Mouse (Mus musculus): ENCODE results near the gene Gmppb. TPM values are rescaled to one million over a fixed set of nuclear protein-coding genes. Genes with fewer than 3 reads are reported as not detected.
A peak's percentile ranks its signal among the peaks of the same experiment; 100 is the strongest.
"Not testable (repeated sequence)": the region's sequence is repeated elsewhere in the genome, so short reads cannot be mapped to it uniquely, and the experiment has no call there.

Gmppb gene
- polyA plus RNA-seq (2014; fragmentation: Nextera tagmentation; extraction: Ambion mirVana), result 24.0 and 24.5 TPM in 2 replicates

- H3K9ac ChIP-seq (ENCODE audit: low read depth, low read length), result peak within 1 kb of the TSS; percentile 79
- H3K4me2 ChIP-seq, result peak within 1 kb of the TSS; percentile 73
- ATAC-seq (replicated peaks; ENCODE audit: insufficient number of reproducible peaks, low FRiP score, low TSS enrichment), result peak; percentile 90
- H3K27ac ChIP-seq (ENCODE audit: low read depth, low read length), result peak within 1 kb of the TSS; percentile 60
- no peaks in the 10 kb centered on the region for H3K9me3 ChIP-seq (replicated peaks; ENCODE audit: control insufficient read depth, low read length)
- peak within 1 kb of the TSS; percentile 76 for H3K4me3 ChIP-seq (ENCODE audit: low read depth, low read length)
- peaks cover 34% of the 10 kb centered on the region for H3K4me1 ChIP-seq (ENCODE audit: control insufficient read depth, insufficient read depth, low read length)
- H3K36me3 ChIP-seq (ENCODE audit: control insufficient read depth, insufficient read depth, low read length), result peaks cover 28% of the 10 kb centered on the region
- no peaks in the 10 kb centered on the region for H3K27me3 ChIP-seq (ENCODE audit: control insufficient read depth, insufficient read depth, low read length)
- under 1% methylated on average over 39 of the region's 39 CpGs for WGBS (ENCODE audit: insufficient replicate concordance)
Observed at GRCm38 (mm10) chr9:108049016-108049455, at the start of gene Gmppb. Gene Gmppb (plus strand): TSS chr9:108049242.

GRCm38 (mm10) chr9:108001922-108002770 lies 46.9 kb upstream of the Gmppb start, which contains the start of gene Ip6k1:
Gene Ip6k1 (plus strand): TSS chr9:108002501.
- peak; percentile 97 for ATAC-seq (replicated peaks; ENCODE audit: insufficient number of reproducible peaks, low FRiP score, low TSS enrichment)
- peaks cover 21% of the 10 kb centered on the region for H3K4me1 ChIP-seq (ENCODE audit: control insufficient read depth, insufficient read depth, low read length)
- peak within 1 kb of the TSS; percentile 95 for H3K4me2 ChIP-seq
- under 1% methylated on average over 50 of the region's 51 CpGs for WGBS (ENCODE audit: insufficient replicate concordance)
- peak within 1 kb of the TSS; percentile 93 for H3K27ac ChIP-seq (ENCODE audit: low read depth, low read length)
- no peaks in the 10 kb centered on the region for H3K9me3 ChIP-seq (replicated peaks; ENCODE audit: control insufficient read depth, low read length)
- no peaks in the 10 kb centered on the region for H3K36me3 ChIP-seq (ENCODE audit: control insufficient read depth, insufficient read depth, low read length)
- peak within 1 kb of the TSS; percentile 98 for H3K4me3 ChIP-seq (ENCODE audit: low read depth, low read length)
- no peaks in the 10 kb centered on the region for H3K27me3 ChIP-seq (ENCODE audit: control insufficient read depth, insufficient read depth, low read length)
- H3K9ac ChIP-seq (ENCODE audit: low read depth, low read length), result peak within 1 kb of the TSS; percentile 97

DNA sequence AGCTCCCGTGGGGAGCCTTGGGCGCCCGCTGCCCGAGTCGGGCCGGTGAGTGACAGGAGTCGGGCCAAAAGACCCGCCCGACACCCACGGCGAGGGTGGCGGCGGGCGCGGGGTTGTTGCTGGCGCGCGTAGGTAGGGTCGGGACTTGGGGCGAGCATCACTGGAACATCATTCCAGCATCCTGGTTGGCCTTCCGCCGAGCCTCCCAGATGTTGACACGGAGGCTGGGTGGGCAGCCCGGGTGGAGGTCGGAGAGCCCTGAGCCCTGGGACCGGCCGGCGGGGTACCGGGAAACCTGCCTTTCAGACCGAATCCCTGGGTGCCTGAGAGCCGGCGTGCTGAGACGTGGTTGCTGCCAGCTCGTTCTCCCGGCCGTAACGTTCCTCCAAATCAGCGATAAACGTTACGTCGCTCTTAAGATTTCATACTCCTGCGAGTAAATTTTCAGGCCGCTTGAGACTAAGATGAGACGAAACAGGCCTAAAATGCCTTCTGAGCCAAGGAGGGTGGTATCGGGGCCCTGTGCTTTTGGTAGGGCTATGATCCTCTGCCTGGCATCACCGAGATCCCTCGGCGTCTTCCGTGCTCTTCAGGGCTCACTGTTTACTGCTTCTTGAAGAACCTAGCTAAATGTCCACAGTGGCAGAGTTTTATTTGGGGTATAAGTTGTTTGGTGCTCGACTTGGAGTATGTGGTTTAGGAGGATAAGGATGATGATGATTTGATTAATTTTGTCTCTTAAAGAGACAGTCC lies 46.1 kb upstream of the Gmppb start:
- H3K27ac ChIP-seq (ENCODE audit: low read depth, low read length), result peak overlapping the region; percentile 93
- H3K9me3 ChIP-seq (replicated peaks; ENCODE audit: control insufficient read depth, low read length), result no peaks in the 10 kb centered on the region
- peak overlapping the region; percentile 97 for H3K9ac ChIP-seq (ENCODE audit: low read depth, low read length)
- ATAC-seq (replicated peaks; ENCODE audit: insufficient number of reproducible peaks, low FRiP score, low TSS enrichment), result peak; percentile 32
- H3K4me3 ChIP-seq (ENCODE audit: low read depth, low read length), result peak overlapping the region; percentile 98
- H3K27me3 ChIP-seq (ENCODE audit: control insufficient read depth, insufficient read depth, low read length), result no peaks in the 10 kb centered on the region
- peak overlapping the region; percentile 77 for H3K4me2 ChIP-seq
- H3K36me3 ChIP-seq (ENCODE audit: control insufficient read depth, insufficient read depth, low read length), result no peaks in the 10 kb centered on the region
- under 1% methylated on average over 50 of the region's 50 CpGs for WGBS (ENCODE audit: insufficient replicate concordance)
- peaks cover 21% of the 10 kb centered on the region for H3K4me1 ChIP-seq (ENCODE audit: control insufficient read depth, insufficient read depth, low read length)

DNA sequence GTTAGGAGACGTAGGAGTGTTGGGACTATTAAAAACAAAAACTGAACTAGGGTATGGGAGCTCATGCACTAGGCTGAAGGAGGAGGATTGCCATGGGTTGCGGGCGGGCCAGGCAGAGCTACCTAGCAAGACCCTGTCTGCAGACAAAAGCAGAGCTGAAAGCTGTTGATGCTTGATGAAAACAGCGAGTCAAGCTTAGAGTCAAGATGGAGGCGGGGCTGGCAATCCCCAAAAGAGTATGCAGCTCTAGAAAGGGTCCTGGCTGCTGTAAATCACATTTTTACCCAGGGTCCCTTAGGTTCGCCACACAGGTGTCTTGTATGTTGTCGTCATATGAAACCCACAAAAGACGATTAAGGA lies 45.5 kb upstream of the Gmppb start:
- ATAC-seq (replicated peaks; ENCODE audit: insufficient number of reproducible peaks, low FRiP score, low TSS enrichment), result no peak
- 33% methylated on average over 8 of the region's 8 CpGs for whole genome bisulfite sequencing (ENCODE audit: insufficient replicate concordance)
- H3K4me1 ChIP-seq (ENCODE audit: control insufficient read depth, insufficient read depth, low read length), result peaks cover 21% of the 10 kb centered on the region

DNA sequence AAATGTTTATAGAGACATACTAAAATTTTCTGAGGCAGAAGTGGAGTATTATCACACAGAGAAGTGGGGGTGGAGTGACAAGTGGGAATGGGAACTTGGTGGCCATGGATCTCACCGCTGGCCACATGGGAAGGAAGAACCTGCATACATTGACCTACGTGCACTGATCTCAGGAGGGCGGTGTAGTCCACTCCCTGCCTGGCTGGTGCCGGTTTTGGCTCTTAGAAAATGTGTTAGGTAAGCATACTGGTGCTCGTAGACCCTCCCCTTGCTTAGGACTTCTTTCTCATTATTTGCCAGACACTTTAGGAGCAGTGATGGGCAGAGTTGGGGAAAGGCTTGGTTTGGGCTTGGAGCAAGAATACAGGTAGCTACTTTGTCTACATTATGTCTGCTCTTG lies 41.0 kb upstream of the Gmppb start:
- WGBS (ENCODE audit: insufficient replicate concordance), result 88% methylated on average over 5 of the region's 5 CpGs
- Histone ChIP-seq H3K4me2 (no peak overlapping the region), H3K9me3 (replicated peaks; ENCODE audit: control insufficient read depth, low read length) (no peaks in the 10 kb centered on the region), H3K36me3 (ENCODE audit: control insufficient read depth, insufficient read depth, low read length) (peaks cover 7% of the 10 kb centered on the region), H3K4me3 (ENCODE audit: low read depth, low read length) (no peak overlapping the region), H3K27ac (ENCODE audit: low read depth, low read length) (no peak overlapping the region), H3K4me1 (ENCODE audit: control insufficient read depth, insufficient read depth, low read length) (peaks cover 18% of the 10 kb centered on the region), H3K9ac (ENCODE audit: low read depth, low read length) (no peak overlapping the region), H3K27me3 (ENCODE audit: control insufficient read depth, insufficient read depth, low read length) (no peaks in the 10 kb centered on the region)
- ATAC-seq (replicated peaks; ENCODE audit: insufficient number of reproducible peaks, low FRiP score, low TSS enrichment), result no peak

More for the DNA sequence above, 45.5 kb upstream of the Gmppb start:
- Histone ChIP-seq H3K9me3 (replicated peaks; ENCODE audit: control insufficient read depth, low read length) (no peaks in the 10 kb centered on the region), H3K36me3 (ENCODE audit: control insufficient read depth, insufficient read depth, low read length) (no peaks in the 10 kb centered on the region; the same call in 1 of the 2 replicates), H3K27me3 (ENCODE audit: control insufficient read depth, insufficient read depth, low read length) (no peaks in the 10 kb centered on the region), H3K27ac (ENCODE audit: low read depth, low read length) (no peak overlapping the region), H3K4me3 (ENCODE audit: low read depth, low read length) (peak overlapping the region; percentile 98), H3K9ac (ENCODE audit: low read depth, low read length) (peak overlapping the region; percentile 97), H3K4me2 (peak overlapping the region; percentile 77)

DNA sequence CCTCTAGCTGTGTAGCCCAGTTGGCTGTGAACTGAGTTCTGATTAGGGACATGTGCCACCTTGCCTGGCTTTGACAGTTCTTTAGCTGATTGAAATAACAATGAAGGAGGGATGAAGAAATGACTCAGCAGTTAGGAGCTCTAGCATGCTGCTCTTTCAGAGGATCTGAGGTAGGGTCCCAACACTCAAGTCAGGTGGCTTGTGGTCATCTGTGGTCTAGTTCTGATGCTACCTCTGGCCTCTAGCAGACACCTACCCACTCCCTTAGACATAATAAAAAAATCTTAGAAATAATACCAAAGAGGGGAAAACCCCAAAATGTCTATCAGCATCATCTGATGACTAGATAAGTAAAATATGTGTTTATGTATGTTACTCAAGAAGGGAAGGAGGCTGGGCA lies 38.7 kb upstream of the Gmppb start:
- H3K4me3 ChIP-seq (ENCODE audit: low read depth, low read length), result no peak overlapping the region
- peaks cover under 1% of the 10 kb centered on the region; the same call in 1 of the 2 replicates for H3K4me1 ChIP-seq (ENCODE audit: control insufficient read depth, insufficient read depth, low read length)
- no peak overlapping the region for H3K9ac ChIP-seq (ENCODE audit: low read depth, low read length)
- H3K27me3 ChIP-seq (ENCODE audit: control insufficient read depth, insufficient read depth, low read length), result no peaks in the 10 kb centered on the region
- H3K27ac ChIP-seq (ENCODE audit: low read depth, low read length), result no peak overlapping the region
- peaks cover 7% of the 10 kb centered on the region for H3K36me3 ChIP-seq (ENCODE audit: control insufficient read depth, insufficient read depth, low read length)
- no peak for ATAC-seq (replicated peaks; ENCODE audit: insufficient number of reproducible peaks, low FRiP score, low TSS enrichment)
- no peak overlapping the region for H3K4me2 ChIP-seq
- H3K9me3 ChIP-seq (replicated peaks; ENCODE audit: control insufficient read depth, low read length), result no peaks in the 10 kb centered on the region

GRCm38 (mm10) chr9:108013577-108013976 lies 35.5 kb upstream of the Gmppb start:
- H3K27me3 ChIP-seq (ENCODE audit: control insufficient read depth, insufficient read depth, low read length); H3K27ac ChIP-seq (ENCODE audit: low read depth, low read length); ATAC-seq (replicated peaks; ENCODE audit: insufficient number of reproducible peaks, low FRiP score, low TSS enrichment); H3K4me1 ChIP-seq (ENCODE audit: control insufficient read depth, insufficient read depth, low read length); H3K4me2 ChIP-seq; H3K9ac ChIP-seq (ENCODE audit: low read depth, low read length); H3K4me3 ChIP-seq (ENCODE audit: low read depth, low read length); H3K9me3 ChIP-seq (replicated peaks; ENCODE audit: control insufficient read depth, low read length); H3K36me3 ChIP-seq (ENCODE audit: control insufficient read depth, insufficient read depth, low read length): not testable (repeated sequence)
- 98% methylated on average over 2 of the region's 2 CpGs for WGBS (ENCODE audit: insufficient replicate concordance)

DNA sequence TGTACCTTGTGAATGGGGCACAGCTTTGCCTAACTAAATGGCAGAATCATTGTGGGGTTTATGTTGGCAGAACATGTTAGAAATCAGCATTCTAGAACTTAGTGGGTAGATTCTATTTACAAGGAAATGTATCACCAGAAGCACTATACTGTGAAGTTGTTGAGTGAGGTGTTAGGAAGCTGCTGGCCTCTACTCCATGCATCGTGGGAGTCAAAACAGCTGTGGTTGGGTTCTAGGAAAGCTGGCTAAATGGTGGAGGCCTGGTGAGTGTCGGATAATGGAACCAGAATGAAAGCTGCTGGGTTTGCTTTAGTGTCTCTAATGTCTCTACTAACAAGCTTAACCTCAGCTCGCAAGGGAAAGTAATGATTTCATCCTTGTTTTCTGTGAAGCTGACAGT lies 31.9 kb upstream of the Gmppb start:
- H3K27me3 ChIP-seq (ENCODE audit: control insufficient read depth, insufficient read depth, low read length), result no peaks in the 10 kb centered on the region
- H3K4me3 ChIP-seq (ENCODE audit: low read depth, low read length), result no peak overlapping the region
- H3K36me3 ChIP-seq (ENCODE audit: control insufficient read depth, insufficient read depth, low read length), result peaks cover 10% of the 10 kb centered on the region; the same call in 1 of the 2 replicates
- H3K9me3 ChIP-seq (replicated peaks; ENCODE audit: control insufficient read depth, low read length), result no peaks in the 10 kb centered on the region
- peaks cover 6% of the 10 kb centered on the region for H3K4me1 ChIP-seq (ENCODE audit: control insufficient read depth, insufficient read depth, low read length)
- WGBS (ENCODE audit: insufficient replicate concordance), result 84% methylated on average over 3 of the region's 3 CpGs
- H3K27ac ChIP-seq (ENCODE audit: low read depth, low read length), result no peak overlapping the region
- no peak overlapping the region for H3K9ac ChIP-seq (ENCODE audit: low read depth, low read length)
- H3K4me2 ChIP-seq, result no peak overlapping the region
- ATAC-seq (replicated peaks; ENCODE audit: insufficient number of reproducible peaks, low FRiP score, low TSS enrichment), result no peak
